Mouse (Mus musculus) gastrocnemius, postnatal 36 days (tissue): ENCODE measurements around the gene Oprd1. TPM values are rescaled to one million over a fixed set of nuclear protein-coding genes. Genes with fewer than 3 reads are reported as not detected.

ENCODE experiments used
- DNase-seq, 2 experiments: peaks; one replicate each; pipeline ENCODE4 v3.0.0; 2022
- intact Hi-C: fragments of 180-260 bp; cut with DNase I; formaldehyde crosslinking; loops from one replicate; pipeline ENCODE4 v1.15.1; 2025
- long read RNA-seq, 2 experiments: library from polyadenylated mRNA; stranded (forward); transcript quantifications; one replicate each; pipeline ENCODE4 v2.0.0; 2021
- total RNA-seq, 2 experiments: library from RNA; stranded (reverse); gene quantifications; 2 replicates each; pipeline ENCODE4 v1.2.3; 2021

Oprd1 gene
- total RNA-seq: not detected
- long read RNA-seq, experiment 1: 0 reads
- long read RNA-seq, experiment 2: 0 reads

- no peak for DNase-seq
- intact Hi-C loops: no loop called here
Measured at GRCm38 (mm10) chr4:132144080-132144841, at the start of gene Oprd1. TSS of gene Oprd1 (minus strand) at chr4:132144486.

GRCm38 (mm10) chr4:132187826-132188401 lies 43.6 kb upstream of the Oprd1 start:
- intact Hi-C loops: no loop called here
- no peak for DNase-seq

DNA sequence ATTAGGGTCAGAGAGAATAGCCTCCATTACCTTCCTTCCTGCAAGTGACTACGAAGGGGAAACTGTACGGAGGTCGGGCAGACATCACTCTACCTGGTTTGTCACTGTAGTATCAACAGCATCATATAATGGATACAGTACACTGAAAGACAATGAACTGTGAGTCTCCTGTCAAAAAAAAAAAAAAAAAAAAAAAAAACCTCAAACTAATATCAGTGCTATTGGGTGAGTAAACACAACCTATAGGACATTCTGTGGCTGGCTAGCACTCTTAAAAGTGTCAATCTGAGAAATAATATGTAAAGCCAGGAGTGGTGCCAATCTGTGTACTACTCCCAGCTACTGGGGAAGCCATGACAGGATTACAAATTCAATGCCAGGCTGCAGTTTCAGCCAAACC lies 38.9 kb upstream of the Oprd1 start:
- intact Hi-C loops: no loop called here
- DNase-seq: no peak

DNA sequence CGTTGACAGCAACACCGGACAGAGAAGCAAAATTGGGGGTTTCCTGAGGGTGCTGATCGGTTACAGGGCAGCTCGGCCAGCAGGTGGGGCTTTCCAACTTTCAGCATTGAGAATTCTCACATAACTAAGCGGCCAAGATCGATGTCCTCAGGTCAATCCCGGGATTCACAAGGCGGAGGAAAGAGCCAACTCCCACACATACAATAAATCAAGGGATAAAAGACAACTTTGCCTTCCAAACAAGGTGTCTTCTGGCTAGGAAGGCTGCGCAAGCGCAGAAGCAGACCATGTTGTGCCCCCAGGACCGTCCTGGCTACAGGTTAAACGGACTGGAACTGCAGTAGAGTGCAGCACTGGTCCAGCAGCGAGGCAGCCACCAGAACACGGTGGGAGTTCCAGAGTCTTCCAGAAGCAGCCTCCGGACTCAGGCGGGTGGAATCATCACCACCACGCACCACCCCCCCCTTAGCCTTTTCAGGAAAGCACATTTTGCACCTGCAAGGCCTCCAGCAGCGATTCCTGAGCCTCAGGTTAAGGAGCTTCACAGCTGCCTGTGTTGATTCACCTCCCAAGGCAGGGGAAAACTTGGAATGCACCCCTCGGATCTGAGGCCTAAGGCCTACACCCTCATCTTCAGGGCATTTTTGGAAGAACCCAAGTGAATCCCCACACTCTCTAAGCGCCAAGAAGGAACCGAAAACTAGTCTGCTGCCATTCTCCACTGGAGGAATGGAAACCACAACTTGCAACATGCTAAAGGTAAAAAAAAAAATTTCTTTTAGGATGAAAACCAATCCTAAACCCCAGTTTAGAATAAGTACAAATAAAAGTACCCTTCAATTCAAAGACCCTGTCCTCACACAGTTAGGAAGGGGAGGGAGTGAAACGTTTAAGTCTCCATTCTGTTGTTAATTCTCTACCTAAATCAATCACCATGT lies 37.7 kb upstream of the Oprd1 start:
- intact Hi-C loops: no loop called here
- DNase-seq: no peak

DNA sequence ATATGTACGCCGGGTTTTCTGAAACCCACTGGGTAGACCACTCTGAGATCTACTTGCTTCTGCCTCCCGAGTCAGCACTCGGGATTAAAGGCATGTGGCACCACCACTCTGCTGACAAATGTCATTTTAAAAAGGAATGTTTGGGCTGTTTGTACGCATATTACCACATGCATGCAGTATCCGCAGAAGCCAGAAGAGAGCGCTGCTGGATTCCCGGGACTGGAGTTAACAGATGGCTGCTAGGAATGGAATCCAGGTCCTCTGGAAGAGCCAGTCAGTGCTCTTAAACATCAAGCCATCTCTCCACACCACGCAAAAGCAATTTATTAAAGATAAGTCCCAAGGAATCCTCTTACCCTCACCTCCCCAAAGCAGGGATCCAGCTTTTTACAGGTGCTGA lies 36.4 kb upstream of the Oprd1 start:
- no peak for DNase-seq
- intact Hi-C loops: no loop called here

GRCm38 (mm10) chr4:132178630-132179059 lies 34.4 kb upstream of the Oprd1 start:
- intact Hi-C loops: loop anchor here (1.0 to 10.0 kb wide), 3 partner anchors 89 to 314 kb away; no protein-coding TSS in a partner anchor
- DNase-seq: no peak

GRCm38 (mm10) chr4:132176474-132176873 lies 32.2 kb upstream of the Oprd1 start:
- DNase-seq: no peak
- intact Hi-C loops: loop anchor here (10.0 kb wide), 2 partner anchors 202 to 312 kb away; no protein-coding TSS in a partner anchor

DNA sequence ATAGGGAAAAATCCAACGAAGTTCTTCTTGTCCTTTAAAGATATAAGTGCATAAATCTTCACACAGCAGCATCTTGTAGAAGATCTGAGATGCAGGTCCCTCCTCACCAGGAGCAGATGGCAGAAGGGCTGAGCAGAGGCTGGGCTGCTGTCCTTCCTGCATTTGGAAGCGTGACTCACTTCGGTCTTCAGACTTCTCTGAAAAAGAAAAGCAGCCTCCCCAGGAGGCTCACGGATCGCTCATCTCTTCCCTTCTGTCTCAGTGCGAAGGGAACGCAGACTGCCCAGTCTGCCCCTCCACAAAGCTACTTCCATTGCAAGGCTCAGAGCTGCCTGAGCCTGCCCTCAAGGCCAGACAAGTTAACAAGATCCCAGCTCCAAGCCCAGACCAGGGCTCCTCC lies 26.6 kb upstream of the Oprd1 start:
- intact Hi-C loops: loop anchor here (10.0 kb wide), 2 partner anchors 196 to 306 kb away; no protein-coding TSS in a partner anchor

GRCm38 (mm10) chr4:132169761-132170160 lies 25.5 kb upstream of the Oprd1 start:
- intact Hi-C loops: loop anchor here (5.0 to 10.0 kb wide), 3 partner anchors 67 to 305 kb away; no protein-coding TSS in a partner anchor
- DNase-seq: no peak

More for the DNA sequence above, 26.6 kb upstream of the Oprd1 start:
- DNase-seq: no peak

GRCm38 (mm10) chr4:132169271-132169670 lies 25.0 kb upstream of the Oprd1 start:
- no peak for DNase-seq
- intact Hi-C loops: loop anchor here (5.0 kb wide), 1 partner anchor 67 kb away; no protein-coding TSS in a partner anchor

GRCm38 (mm10) chr4:132167436-132167835 lies 23.1 kb upstream of the Oprd1 start:
- DNase-seq: no peak
- intact Hi-C loops: loop anchor here (5.0 kb wide), 1 partner anchor 65 kb away; no protein-coding TSS in a partner anchor

- intact Hi-C loops: loop anchor here (5.0 kb wide), 1 partner anchor 64 kb away; no protein-coding TSS in a partner anchor
- no peak for DNase-seq
Measured at GRCm38 (mm10) chr4:132166350-132167290, 22.3 kb upstream of the Oprd1 start.

- DNase-seq: no peak
- intact Hi-C loops: loop anchor here (5.0 kb wide), 1 partner anchor 63 kb away; no protein-coding TSS in a partner anchor
Measured at GRCm38 (mm10) chr4:132165691-132166090, 21.4 kb upstream of the Oprd1 start.

DNA sequence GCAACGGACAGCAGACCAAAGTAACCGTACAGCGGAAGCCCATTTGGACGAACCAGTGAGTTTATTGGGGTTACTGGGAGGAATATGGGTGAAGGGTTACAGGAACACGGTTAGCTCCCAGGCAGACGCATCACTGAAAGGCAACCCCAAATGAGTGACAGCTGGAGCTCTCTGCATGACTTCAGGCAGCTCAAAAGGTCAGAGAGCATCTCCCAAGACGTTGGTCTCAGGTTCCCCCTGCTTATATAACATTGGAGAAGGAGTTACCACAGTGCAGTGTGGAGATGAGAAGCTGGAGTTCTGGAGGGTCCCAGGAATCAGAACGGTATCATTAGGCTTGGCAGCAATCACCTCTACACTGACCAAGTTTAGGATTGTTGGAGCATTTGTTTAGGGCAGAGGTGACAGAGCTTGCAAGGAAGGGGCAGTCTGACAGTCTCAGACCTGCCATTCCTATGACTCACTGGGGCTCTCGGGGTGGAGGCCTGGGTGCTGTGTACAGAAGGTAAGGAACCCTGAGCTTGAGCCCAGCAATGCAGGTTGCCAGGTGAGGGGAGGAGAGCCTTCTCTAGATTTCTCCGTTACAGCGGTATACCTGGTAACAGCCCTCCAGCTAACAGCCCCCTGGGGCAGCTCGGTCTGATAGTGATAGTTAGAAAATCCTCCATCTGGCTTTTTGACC lies 12.8 kb upstream of the Oprd1 start:
- intact Hi-C loops: no loop called here
- DNase-seq: no peak

GRCm38 (mm10) chr4:132154877-132155670 lies 10.8 kb upstream of the Oprd1 start:
- no peak for DNase-seq
- intact Hi-C loops: no loop called here

DNA sequence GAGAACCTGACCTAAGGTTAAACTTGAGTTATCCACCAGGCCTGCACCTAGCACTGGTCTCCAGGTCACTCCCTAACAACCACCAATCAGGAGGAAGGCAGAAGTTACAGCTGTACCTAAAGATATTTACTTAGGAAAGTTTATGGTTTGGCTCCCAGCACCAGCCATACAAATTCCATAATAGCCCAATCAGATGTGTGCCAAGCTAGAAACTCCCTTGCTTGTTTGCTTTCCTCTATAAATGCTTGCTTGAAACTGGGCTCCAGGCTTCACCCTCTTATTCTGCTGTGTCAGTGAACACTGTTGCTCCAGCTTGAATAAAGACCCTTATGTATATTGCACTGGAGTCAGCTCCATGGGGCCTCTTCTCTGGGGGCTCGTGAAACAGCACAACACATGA lies 7.4 kb upstream of the Oprd1 start:
- DNase-seq: no peak
- intact Hi-C loops: no loop called here

GRCm38 (mm10) chr4:132146201-132146600 lies 1.9 kb upstream of the Oprd1 start:
- DNase-seq: no peak
- intact Hi-C loops: no loop called here

GRCm38 (mm10) chr4:132145092-132145491 lies 806 bp upstream of the Oprd1 start:
- no peak for DNase-seq
- intact Hi-C loops: no loop called here
